Mouse (Mus musculus) limb, embryonic 14.5 days (tissue): Measurements from ENCODE around the gene Gpr182. TPM values are rescaled to one million over a fixed set of nuclear protein-coding genes. Genes with fewer than 3 reads are reported as not detected.

Experiments used
- ATAC-seq: fragments of 200-750 bp; cut with Nextera tagmentation; 2 replicates; pipeline ENCODE4 v1.8.0; 2017; ENCODE audit warnings: low read depth, moderate number of reproducible peaks, moderate TSS enrichment; ENCODE audit not compliant: low FRiP score
- DNase-seq: peaks from one replicate; pipeline ENCODE4 v3.0.0-alpha.2; 2015; ENCODE audit warnings: low spot score
- H3K27ac ChIP-seq: fragments of 300-500 bp; sonication (generic); replicated peaks from 2 replicates; pipeline ENCODE4 v1.5.1; 2014; ENCODE audit warnings: low read depth, mild to moderate bottlenecking, low read length, moderate library complexity, mixed read lengths
- H3K27me3 ChIP-seq: fragments of 300-500 bp; sonication (generic); 2 replicates; pipeline ENCODE4 v1.6.1; 2014; ENCODE audit warnings: low read length, mixed read lengths; ENCODE audit not compliant: control insufficient read depth, insufficient read depth
- H3K36me3 ChIP-seq: fragments of 300-500 bp; sonication (generic); 2 replicates; pipeline ENCODE4 v1.6.1; 2014; ENCODE audit warnings: mild to moderate bottlenecking, low read length, moderate library complexity, mixed read lengths; ENCODE audit not compliant: control insufficient read depth, insufficient read depth
- H3K4me1 ChIP-seq: fragments of 300-500 bp; sonication (generic); 2 replicates; pipeline ENCODE4 v1.6.1; 2014; ENCODE audit warnings: antibody characterized with exemption, low read length, mixed read lengths; ENCODE audit not compliant: control insufficient read depth, insufficient read depth
- H3K4me2 ChIP-seq: fragments of 300-500 bp; sonication (generic); replicated peaks from 2 replicates; pipeline ENCODE4 v1.6.1; 2014; ENCODE audit warnings: low read depth, mild to moderate bottlenecking, low read length, moderate library complexity; ENCODE audit not compliant: severe bottlenecking
- H3K4me3 ChIP-seq: fragments of 300-500 bp; sonication (generic); replicated peaks from 2 replicates; pipeline ENCODE4 v1.5.1; 2014; ENCODE audit warnings: low read length
- H3K9ac ChIP-seq: fragments of 300-500 bp; sonication (generic); 2 replicates; pipeline ENCODE4 v1.6.1; 2014; ENCODE audit warnings: mild to moderate bottlenecking, low read depth, low read length, moderate library complexity; ENCODE audit not compliant: severe bottlenecking
- H3K9me3 ChIP-seq: fragments of 300-500 bp; sonication (generic); 2 replicates; pipeline ENCODE4 v1.6.1; 2016; ENCODE audit warnings: low read length; ENCODE audit not compliant: control insufficient read depth
- POLR2A ChIP-seq: fragments of 200-500 bp; IDR thresholded peaks from 2 replicates; pipeline ENCODE4 v1.8.0; 2012; ENCODE audit warnings: inconsistent platforms, mild to moderate bottlenecking, moderate library complexity, borderline replicate concordance; ENCODE audit not compliant: insufficient read depth, insufficient read length; ENCODE audit errors: extremely low read depth
- WGBS: fragments of 180-500 bp; shearing (Covaris S2); extraction: QIAGEN DNeasy Blood & Tissue Kit; methylation state at CpG from one replicate; pipeline ENCODE4 v1.1.7; 2014; 5-methylcytosine and 5-hydroxymethylcytosine counted together
- polyA plus RNA-seq, 2 experiments: library from polyadenylated mRNA; depleted of rRNA in 1 of 2; stranded (reverse) in 1 of 2; unstranded in 1 of 2; fragments of >200 nt; fragmentation: Nextera tagmentation in 1 of 2; extraction: Ambion mirVana in 1 of 2; gene quantifications; 2 replicates each; pipeline versions ENCODE4 v1.2.1 to v1.2.3; 2012 to 2014

Gpr182 gene
- polyA plus RNA-seq, 2 experiments = 0.40 to 0.88 TPM

DNA sequence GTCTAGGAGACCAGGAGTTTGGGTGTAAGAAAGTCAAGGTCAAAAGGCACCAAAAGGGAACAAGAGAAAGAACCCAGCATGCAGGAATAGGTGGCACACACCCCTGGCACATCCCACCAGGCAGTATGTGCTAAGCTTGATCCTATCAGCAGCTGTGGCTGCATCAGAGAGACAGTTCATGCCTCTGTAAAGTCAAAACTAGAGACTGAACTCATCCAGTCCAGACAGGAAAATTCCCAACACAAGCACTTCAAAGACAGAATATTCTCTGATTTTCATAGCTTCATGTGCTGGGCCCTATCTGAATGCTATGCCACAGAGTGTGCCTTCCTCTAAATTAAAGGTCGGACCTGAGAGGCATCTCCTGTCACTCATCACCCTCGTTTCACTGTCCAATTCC, 14.0 kb downstream of the Gpr182 start:
- DNase-seq = no peak
- no peaks in the 10 kb centered on the region for H3K9me3 ChIP-seq
- no peak overlapping the region for H3K4me3 ChIP-seq
- no peak overlapping the region for H3K4me2 ChIP-seq
- peaks cover 12% of the 10 kb centered on the region for H3K36me3 ChIP-seq
- H3K4me1 ChIP-seq = peaks cover 10% of the 10 kb centered on the region
- TF ChIP-seq POLR2A = no peak
- WGBS = 24% methylated on average over 2 of the region's 2 CpGs
- no peak for ATAC-seq
- H3K27me3 ChIP-seq = no peaks in the 10 kb centered on the region
- H3K9ac ChIP-seq = no peak overlapping the region
- no peak overlapping the region for H3K27ac ChIP-seq

DNA sequence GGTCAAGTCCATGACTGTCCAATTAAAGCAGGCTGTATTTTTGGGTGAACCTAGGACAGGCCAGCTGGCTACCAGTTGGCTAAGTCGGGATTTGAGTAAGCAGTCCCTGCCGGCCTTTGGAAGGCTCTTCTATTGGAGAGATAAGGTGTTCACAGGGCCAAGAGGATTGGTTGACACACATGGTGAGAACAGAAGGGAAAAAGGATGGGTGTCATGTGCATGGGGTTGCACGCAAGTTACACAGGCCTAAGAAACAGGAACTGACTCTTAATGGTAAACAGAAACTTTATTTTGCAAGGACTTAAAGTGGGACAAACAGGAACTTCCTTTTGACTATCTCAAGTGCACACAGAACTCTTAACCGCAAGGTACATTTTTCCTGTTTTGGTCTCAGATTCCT, 14.6 kb downstream of the Gpr182 start:
- no peaks in the 10 kb centered on the region for H3K9me3 ChIP-seq
- H3K4me1 ChIP-seq = peaks cover 10% of the 10 kb centered on the region
- TF ChIP-seq POLR2A = no peak
- ATAC-seq (no peak), DNase-seq (no peak)
- H3K27me3 ChIP-seq = no peaks in the 10 kb centered on the region
- peaks cover 5% of the 10 kb centered on the region for H3K36me3 ChIP-seq
- WGBS = 70% methylated on average over 4 of the region's 4 CpGs
- H3K9ac ChIP-seq = no peak overlapping the region
- H3K27ac ChIP-seq = no peak overlapping the region
- no peak overlapping the region for H3K4me3 ChIP-seq
- no peak overlapping the region for H3K4me2 ChIP-seq

DNA sequence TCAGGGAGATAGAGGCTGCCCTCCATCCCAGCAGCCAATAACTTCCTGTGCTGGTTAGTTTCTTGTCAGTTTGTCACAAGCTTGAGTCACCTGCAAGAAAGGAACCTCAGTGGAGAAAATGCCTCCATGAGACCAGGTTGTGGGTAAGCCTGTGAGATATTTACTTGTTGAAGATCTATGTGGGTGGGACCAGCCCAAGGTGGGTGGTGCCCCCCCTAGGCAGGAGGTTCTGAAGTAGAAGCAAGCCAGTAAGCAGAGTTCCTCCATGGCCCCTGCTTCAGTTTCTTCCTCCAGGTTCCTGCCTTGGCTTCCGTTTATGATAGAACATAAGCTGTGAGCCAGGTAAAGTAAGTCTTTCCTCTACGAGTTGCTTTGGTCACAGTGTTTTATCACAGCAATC, 15.3 kb downstream of the Gpr182 start:
- Histone ChIP-seq H3K27ac (no peak overlapping the region), H3K9me3 (no peaks in the 10 kb centered on the region), H3K4me2 (no peak overlapping the region), H3K27me3 (no peaks in the 10 kb centered on the region), H3K36me3 (no peaks in the 10 kb centered on the region), H3K4me3 (no peak overlapping the region), H3K4me1 (peaks cover 10% of the 10 kb centered on the region), H3K9ac (no peak overlapping the region)
- 79% methylated on average over 2 of the region's 2 CpGs for WGBS
- TF ChIP-seq POLR2A = no peak
- ATAC-seq (no peak), DNase-seq (no peak)

GRCm38 (mm10) chr10:127734434-127734833, 17.1 kb downstream of the Gpr182 start:
- Histone ChIP-seq H3K27me3 (no peaks in the 10 kb centered on the region), H3K36me3 (no peaks in the 10 kb centered on the region), H3K9me3 (no peaks in the 10 kb centered on the region), H3K4me3 (no peak overlapping the region), H3K9ac (no peak overlapping the region), H3K4me1 (peaks cover 3% of the 10 kb centered on the region; the same call in 1 of the 2 replicates), H3K4me2 (no peak overlapping the region), H3K27ac (no peak overlapping the region)
- DNase-seq = peak; percentile 50
- no peak for TF ChIP-seq POLR2A
- WGBS = 46% methylated on average over 5 of the region's 5 CpGs
- ATAC-seq = no peak

DNA sequence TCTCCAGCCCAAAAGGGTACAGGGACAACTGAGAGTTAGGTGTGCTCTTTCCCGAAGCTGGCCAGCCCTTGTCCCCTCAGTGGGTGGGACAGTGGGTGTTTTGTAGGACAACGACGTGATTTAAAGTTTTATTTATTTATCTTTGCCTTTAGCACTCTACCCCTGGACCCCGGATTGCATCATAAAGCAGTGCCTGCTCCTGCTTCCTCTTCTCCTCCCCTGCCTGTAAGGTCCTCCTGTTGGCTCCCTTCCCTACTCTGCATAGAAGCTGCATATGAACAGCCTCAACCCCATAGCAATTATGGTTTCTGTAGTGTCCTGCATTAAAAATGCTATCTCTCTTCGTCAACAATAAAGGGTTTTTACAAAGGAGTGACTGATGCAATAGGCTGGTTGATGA, 20.1 kb downstream of the Gpr182 start:
- no peaks in the 10 kb centered on the region for H3K9me3 ChIP-seq
- DNase-seq (no peak), ATAC-seq (no peak)
- no peaks in the 10 kb centered on the region for H3K36me3 ChIP-seq
- H3K9ac ChIP-seq = no peak overlapping the region
- no peaks in the 10 kb centered on the region for H3K27me3 ChIP-seq
- WGBS = 20% methylated on average over 5 of the region's 5 CpGs
- H3K4me3 ChIP-seq = no peak overlapping the region
- no peak overlapping the region for H3K27ac ChIP-seq
- no peaks in the 10 kb centered on the region for H3K4me1 ChIP-seq
- no peak overlapping the region for H3K4me2 ChIP-seq
- TF ChIP-seq POLR2A = no peak

- no peak for ATAC-seq
- no peak overlapping the region for H3K4me2 ChIP-seq
- WGBS = 43% methylated on average over 9 of the region's 9 CpGs
Observed at GRCm38 (mm10) chr10:127730933-127731310, 20.6 kb downstream of the Gpr182 start.

More at GRCm38 (mm10) chr10:127730933-127731310, 20.6 kb downstream of the Gpr182 start:
- H3K9me3 ChIP-seq = no peaks in the 10 kb centered on the region
- no peaks in the 10 kb centered on the region for H3K4me1 ChIP-seq
- no peak for TF ChIP-seq POLR2A
- H3K27me3 ChIP-seq = no peaks in the 10 kb centered on the region
- no peak overlapping the region for H3K9ac ChIP-seq
- no peak overlapping the region for H3K4me3 ChIP-seq
- H3K27ac ChIP-seq = no peak overlapping the region
- no peaks in the 10 kb centered on the region for H3K36me3 ChIP-seq
- DNase-seq = no peak
